Mouse (Mus musculus) embryo, embryonic 9.5 days (tissue): ENCODE data around the gene Syt17.
"Not testable (repeated sequence)": the region's sequence is repeated elsewhere in the genome, so short reads cannot be mapped to it uniquely, and the experiment has no call there.

Experiments
- DNase-seq: peaks from one replicate; pipeline ENCODE4 v3.0.0-alpha.2; 2017; ENCODE audit errors: extremely low spot score

The Syt17 gene

DNA sequence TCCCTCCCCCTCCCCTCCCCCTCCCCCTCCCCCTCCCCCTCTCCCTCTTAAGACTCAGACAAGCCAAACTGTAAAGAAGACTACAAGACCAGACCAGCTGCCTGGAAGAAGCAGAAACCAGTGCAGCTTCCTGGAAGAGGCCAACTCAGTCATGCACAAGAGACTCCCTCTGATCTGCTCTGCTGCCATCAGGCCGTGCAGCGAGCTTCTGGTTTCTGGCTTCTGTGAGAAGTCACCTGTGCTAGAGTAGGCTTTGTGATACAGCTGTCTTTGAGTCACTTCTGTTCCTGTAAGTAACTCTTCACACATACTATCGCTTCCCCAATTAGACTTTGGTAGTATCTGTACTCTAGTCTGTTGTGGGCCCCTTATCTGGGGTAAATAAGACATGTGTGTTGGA, 68.0 kb downstream of the Syt17 start:
- no peak for DNase-seq

DNA sequence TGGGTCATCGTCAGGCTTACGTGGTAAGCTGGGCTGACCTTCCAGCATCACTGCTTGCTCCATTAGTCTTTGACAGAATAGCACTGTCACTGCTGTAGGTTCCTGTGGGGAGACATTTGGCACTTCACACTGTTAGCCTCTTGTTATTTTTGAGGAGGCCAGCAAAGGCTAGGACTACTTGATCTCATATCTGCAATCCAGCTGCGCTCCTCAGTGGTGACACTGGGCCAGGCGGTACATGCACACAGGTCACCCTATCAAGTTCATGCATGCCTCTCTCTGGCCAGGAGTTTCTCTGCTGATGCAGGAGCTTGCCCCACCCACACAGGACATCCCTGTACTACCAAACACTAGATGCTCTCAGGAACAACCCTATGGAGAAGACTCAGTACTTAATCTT, 71.4 kb downstream of the Syt17 start:
- DNase-seq, result no peak

DNA sequence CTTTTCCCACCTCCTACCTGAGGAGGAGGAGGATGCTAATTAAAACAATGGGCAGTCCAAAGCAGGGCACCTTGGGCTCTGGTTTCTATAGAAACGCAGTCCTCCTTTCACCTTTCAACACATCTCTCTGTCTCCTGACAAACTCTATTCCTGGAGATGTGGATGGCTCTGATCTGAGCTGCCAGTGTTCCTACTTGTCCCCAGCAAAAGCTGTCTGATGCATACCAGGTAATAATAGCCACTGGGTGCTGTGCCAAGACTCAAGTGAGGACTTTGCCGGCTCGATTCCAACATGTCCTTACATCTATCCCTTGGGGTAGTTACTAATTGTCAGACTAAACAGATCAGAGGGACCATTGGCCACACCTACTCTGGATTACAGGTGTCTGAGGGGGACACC, 72.7 kb downstream of the Syt17 start:
- DNase-seq, result no peak

DNA sequence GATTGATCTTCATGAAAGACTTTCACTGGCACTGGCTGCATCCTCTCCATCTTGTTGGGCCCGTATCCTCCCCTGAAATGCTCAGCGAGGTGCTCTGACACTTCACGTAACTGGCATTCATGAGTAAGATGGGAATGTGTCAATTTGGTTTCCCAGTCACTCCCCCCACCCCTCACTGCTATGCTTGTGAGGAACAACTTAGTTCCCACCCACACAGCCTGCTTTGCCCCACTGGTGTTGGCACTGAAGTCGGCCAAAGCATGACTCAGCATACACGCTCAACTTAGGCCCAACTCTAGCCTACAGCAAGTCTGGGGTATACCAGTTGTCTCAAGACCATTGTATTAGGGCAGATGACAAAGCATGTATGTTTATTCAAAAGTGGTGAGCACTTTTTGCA, 76.7 kb downstream of the Syt17 start:
- no peak for DNase-seq

DNA sequence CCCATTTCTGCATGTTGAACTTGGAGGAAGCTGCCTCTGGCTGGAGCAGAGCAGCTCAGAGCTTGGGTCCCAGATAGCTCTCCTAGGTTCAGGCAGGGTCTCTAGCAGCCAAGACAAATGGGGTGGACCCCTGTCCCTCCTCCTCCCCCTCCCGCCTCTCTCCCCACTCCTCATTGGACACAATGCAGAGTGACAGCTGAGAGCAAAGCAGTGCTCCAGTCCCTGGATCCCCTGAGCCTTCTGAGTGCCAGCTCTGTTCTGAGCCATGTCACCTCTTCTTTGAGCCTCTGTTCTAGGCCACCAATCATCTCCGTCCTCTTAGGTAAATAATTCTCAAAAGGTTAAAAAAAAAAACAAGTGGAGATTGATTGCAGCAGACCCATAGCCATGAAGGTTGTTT, 78.3 kb downstream of the Syt17 start:
- no peak for DNase-seq

DNA sequence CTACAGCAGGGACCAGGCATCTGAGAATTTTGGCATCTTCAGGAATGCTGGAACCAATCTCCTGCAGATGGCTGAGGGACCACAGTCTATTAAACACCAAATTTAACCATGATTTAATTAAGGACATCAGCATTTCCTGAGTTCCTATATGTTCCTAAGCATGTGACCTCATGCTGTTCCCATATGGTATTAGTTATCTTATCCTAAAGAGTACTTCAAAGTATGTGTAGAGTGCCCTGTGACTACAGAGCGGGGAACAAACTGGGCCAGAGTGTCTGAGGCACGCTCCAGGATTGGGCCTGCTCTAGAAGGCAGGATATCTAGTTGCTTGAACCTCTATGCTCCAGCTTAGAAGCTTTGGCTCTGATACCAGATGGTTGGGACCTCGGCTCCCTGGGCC, 82.1 kb downstream of the Syt17 start:
- DNase-seq, result no peak

DNA sequence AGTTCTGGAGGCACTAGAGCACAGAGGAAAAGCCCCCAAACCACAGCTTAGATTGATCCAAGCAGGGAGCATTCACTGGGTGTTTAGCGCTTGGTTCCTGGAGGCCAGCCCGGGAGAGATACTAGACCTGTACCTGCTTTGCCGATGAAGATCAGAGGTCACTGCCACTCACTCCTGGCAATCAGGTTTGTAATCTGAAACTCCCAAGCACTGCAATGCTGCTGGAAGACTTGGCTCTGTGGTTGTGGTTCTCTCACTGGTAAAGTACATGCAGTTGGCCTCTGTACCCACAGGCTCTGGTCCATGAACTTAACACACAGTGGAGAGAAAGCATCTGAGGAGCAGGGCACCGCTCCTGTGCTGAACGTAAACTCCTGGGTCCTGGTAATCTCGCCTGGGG, 82.8 kb downstream of the Syt17 start:
- no peak for DNase-seq

DNA sequence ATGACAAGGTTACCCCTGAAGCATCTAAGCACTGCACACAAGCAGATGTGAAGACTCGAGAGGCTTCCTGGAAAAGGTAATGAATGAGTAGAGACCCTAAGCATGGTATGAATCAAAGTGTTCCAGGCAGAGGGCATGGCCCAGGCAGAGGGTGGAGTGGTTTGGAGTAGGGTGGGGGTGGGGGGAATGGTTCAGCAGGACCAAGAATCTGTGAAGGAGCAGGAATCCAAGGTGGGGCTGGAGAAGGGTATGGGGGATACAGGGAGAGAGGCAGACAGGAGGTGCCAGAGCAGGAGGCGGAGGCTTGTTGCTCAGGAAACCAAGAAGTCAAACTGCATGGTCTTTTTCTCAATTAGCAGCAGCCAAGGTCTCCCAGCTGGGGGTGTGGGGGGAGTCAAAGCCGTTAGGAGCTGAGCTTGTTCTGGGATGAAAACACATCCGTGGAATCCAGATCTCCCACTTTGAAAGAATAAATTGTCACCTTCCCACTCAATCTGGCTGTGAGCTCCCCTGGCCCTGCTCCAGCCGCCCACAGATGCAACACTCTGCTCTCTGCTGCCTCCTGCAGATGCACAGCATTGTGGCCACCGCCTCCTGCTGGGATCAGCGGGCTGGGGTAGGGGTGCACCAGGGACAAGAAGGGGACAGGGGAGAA, 83.5 kb downstream of the Syt17 start:
- no peak for DNase-seq

DNA sequence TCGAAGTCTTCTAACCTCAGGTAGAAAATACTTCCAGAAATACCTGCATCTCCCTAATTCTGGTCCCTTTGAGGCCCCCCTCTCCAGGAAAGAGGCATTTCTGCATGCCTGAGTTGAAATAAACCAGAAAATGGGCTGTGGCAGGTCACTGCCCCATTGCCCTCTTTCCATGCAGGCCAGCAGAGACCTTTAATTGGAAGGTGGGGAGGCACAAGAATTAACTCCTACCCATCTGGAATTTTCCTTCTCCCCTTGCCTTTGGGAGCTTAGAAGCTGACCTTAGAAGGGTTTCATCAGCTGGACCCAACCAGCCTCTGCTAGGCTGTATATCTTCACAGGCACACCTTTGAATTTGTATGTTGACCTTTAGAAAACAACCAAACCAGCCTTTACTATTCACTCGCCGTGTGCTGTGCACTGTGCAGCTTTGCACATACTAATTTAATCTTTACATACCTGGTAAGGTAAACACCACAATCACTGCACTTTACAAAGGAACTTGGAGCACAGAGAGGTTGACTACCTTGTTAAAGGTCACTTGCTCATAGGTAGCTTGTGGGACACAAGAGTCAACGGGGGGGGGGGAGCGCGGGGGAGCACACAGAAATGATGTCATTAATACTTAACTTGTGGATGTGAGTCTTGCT, 84.3 kb downstream of the Syt17 start:
- DNase-seq, result no peak

DNA sequence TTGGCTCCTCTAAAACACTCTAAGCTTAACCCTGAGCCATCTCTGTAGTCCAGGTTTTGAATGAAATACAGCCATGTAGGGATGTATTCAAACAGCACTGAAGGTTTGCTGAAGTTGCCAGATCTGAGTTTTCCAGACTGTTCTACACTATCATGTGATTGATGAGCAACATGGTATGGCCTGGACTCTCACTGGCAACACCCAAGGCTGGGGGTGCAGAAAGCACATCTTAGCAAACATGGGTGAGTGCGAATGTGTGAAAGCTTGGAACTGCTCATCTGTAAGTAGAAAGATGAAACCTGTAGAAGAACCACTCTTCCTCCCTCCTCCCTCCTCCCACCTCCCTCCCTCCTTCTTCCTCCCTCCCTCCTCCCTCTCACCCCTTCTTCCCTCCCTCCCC, 85.1 kb downstream of the Syt17 start:
- no peak for DNase-seq

DNA sequence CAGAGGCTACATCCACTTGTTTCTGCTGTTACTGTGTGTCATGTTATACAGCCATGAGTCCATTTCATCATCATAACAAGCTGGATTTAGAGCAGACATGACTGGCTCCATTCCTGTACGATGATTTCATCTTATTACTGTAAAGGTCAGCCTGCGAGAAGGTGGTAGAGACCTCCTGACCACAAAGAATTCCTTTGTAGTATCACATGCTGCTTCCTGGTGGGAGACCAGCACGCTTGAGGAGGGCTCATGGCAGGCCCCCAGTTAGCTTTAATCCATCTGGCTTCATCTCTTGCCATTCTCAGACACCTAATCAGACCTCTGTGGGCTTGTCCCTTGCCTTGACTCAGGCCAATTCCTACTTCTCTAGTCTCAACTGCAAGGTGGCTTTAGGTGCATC, 85.8 kb downstream of the Syt17 start:
- DNase-seq, result no peak

DNA sequence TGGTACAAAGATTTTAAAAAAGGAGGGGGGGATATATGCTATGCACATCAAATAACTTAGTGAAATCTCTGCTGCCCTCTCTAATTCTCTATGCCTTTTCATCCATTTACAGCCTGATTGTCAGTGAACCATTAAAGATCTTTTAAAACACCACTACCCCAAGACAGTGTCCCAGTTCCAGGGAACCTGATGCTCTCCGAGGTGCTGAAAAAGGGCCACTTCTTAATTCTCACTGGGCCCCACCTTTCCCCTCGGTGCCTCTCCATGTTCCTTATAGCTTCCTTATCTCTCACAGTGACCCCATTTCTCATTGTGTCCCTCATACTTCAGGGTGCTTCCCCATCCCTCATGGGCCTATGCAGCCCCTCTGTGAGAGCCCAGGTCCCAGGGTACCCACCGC, 89.0 kb downstream of the Syt17 start:
- DNase-seq, result peak; percentile 24

DNA sequence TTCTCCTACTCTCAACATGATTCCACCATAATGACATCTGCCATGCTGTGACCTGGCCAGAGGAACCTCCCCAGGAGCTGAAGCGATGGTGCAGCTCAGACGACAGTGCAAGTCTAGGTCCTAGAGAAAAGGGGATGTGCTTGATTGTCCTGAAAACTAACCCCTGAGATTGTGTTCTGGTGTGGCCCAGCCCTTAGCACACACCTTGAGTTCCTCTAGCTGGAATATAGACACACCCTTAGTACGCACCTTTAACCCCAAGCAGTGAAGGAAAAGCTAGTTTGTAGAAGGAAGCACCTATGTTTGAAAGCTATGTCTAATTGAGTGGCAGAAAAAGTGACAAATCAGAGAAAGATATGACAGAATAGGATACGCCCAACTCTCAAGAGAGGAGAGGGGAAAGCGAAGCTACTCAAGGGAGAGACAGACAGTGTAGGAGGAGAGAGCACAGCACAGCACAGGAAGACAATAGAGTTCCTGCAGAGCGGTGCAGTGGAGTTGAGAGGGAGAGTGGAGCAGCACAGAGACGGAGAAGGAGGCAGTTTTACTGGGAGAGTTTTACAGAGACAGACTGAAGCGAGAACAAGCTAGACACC, 91.5 kb downstream of the Syt17 start:
- not testable (repeated sequence) for DNase-seq

DNA sequence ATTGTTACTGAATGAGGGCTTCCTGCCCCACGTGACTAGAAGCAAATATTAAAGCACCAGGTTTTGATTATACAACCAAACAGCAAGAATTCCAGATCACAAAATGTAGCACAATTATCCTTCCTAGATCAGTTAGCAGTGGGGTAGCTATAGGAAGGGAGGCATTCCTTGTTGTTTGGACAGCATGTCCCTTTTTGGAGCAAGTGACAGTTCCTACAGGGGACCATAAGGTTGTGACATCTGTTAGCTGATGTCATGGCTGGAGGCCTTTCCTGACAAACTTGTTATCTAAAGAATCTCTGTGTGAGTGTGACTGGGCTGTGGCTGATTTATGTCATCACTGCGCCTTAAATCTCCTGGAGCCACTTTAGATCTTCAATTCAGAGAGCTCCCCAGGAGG, 97.2 kb downstream of the Syt17 start:
- no peak for DNase-seq

DNA sequence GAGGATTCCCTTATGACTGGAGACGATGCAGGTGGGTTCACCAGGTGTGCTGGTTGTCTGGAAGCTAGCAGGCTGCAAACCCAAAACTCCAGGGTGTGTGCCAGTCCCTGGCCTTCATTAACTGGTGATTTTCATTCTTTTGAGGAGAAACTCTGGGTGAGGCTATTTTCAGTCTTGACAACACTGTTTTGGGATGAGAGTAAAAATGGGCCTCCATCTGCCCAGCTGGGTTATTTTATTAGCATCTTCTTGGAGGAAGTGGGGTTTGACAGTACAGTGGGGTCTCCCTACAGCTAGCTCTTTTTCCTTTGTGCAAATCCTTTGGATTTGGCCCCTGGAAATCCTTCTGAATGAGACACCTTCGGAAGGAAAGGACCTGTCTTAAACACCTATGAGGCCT, 101.1 kb downstream of the Syt17 start:
- DNase-seq, result no peak

DNA sequence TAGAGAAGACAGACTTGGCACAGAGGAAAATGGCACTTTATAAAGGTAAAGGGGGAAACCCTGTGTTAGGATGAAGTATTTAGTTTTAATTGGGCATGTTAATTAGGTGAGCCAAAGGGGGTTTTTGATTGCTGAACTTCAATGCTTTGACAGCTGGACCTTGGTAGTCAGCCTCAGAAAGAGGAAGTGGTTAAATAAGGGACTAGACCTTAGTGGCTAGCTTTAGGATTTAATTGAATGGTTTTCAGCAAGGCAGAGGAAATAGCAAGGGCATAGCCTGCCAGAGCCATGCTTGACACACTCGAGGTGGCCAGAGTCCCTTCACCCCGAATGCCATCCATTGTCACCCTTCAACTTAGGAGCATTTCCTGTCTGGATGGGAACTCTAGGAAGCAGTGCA, 101.6 kb downstream of the Syt17 start:
- no peak for DNase-seq

DNA sequence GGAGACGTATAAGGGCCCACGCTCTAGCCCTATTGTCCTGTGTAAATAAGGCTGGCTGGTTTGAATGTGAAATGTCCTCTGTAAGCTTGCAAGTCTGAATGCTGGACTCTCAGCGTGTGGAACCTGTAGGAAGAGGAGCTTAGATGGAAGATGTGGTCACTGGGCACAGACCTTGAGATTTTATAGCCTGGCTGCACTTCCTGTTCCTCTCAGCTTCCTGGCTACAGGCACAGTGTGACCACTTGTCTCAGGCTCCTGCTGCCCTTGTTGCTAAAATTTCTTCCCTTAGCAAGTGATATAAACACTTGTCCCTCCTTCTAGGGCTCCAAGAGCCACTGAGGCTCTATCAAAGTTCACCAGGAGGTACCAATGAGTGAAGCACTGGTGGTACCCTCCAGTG, 102.6 kb downstream of the Syt17 start:
- no peak for DNase-seq

DNA sequence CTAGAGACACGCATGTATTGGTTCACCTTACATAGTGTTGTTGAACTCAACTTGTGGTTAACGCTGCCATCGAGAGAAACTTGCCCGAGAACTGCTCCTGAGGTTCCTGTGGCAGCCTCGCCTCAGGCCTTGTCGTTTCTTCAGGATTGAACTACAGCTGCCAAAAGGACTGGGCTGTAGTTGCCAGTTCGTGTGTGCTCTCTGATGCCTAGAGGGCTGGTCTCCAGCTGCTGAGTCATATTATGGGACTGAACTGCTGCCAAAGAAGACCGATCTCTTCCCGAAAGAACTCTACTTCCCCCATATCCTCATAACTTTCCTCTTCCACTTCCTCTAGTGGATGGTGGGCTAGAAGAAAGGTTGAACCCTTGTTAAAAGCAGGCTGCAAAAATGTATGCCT, 103.3 kb downstream of the Syt17 start:
- DNase-seq, result no peak
